Mouse (Mus musculus) olfactory bulb, adult 2 months (tissue): ENCODE measurements around the gene Cend1.

ENCODE experiments used
- CTCF ChIP-seq: fragments of 200-500 bp; IDR thresholded peaks from 2 replicates; pipeline ENCODE4 v1.5.1; 2012; ENCODE audit warnings: low read depth, mild to moderate bottlenecking, low read length, moderate library complexity; ENCODE audit not compliant: insufficient read depth
- POLR2A ChIP-seq: fragments of 200-500 bp; IDR thresholded peaks from 2 replicates; pipeline ENCODE4 v1.6.1; 2012; ENCODE audit warnings: mild to moderate bottlenecking, low read depth, low read length, moderate library complexity; ENCODE audit not compliant: insufficient read depth

DNA sequence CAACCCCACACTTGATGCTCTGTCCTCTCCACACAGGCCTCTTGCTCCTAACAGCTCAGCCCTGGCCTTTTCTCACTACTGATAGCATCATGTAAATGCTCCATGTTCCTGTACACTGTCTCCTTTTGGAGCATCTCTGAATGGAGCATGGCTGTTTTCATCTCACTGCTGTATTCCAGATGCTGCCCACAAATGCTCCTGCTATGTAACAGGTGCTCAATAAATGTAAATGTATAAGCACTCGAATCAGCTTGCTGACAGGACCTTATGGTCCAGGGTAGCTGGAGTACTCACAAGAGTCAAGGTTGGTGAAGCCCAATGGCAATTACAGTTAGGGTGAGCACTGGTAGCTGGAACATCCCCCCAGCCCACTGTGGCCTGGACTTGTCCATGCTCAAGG, 41.9 kb upstream of the Cend1 start:
- no peak for TF ChIP-seq CTCF
- no peak for TF ChIP-seq POLR2A
